Mouse (Mus musculus) cerebral cortex, adult 2 months (tissue): ENCODE data around the gene Nat10.

Source experiments
- WGBS: fragments of 180-500 bp; shearing (Covaris S2); methylation state at CpG from one replicate; pipeline ENCODE4 v1.1.7; 2018; 5-methylcytosine and 5-hydroxymethylcytosine counted together

Nat10 gene

GRCm38 (mm10) chr2:103760906-103761716, at the start of gene Nat10:
TSS of gene Nat10 (minus strand) at chr2:103761270.
- WGBS, result under 1% methylated on average over 47 of the region's 47 CpGs

GRCm38 (mm10) chr2:103810412-103810811, 49.3 kb upstream of the Nat10 start:
- 89% methylated on average over 6 of the region's 6 CpGs for WGBS

- 87% methylated on average over 5 of the region's 5 CpGs for WGBS
These were observed 42.9 kb upstream of the Nat10 start for GRCm38 (mm10) chr2:103803770-103804530.

GRCm38 (mm10) chr2:103802422-103802821, 41.4 kb upstream of the Nat10 start:
- WGBS, result 95% methylated on average over 1 of the region's 1 CpGs

GRCm38 (mm10) chr2:103797491-103798009, 36.5 kb upstream of the Nat10 start, which contains the start of gene Caprin1:
TSS of gene Caprin1 (minus strand) at chr2:103797649.
- under 1% methylated on average over 33 of the region's 33 CpGs for WGBS

GRCm38 (mm10) chr2:103796861-103797466, 35.9 kb upstream of the Nat10 start:
- WGBS, result under 1% methylated on average over 57 of the region's 72 CpGs

GRCm38 (mm10) chr2:103796211-103796860, 35.3 kb upstream of the Nat10 start:
- WGBS, result under 1% methylated on average over 42 of the region's 42 CpGs

GRCm38 (mm10) chr2:103795843-103796210, 34.8 kb upstream of the Nat10 start:
- under 1% methylated on average over 11 of the region's 11 CpGs for WGBS

GRCm38 (mm10) chr2:103792009-103792408, 30.9 kb upstream of the Nat10 start:
- 73% methylated on average over 1 of the region's 1 CpGs for WGBS

GRCm38 (mm10) chr2:103785735-103786134, 24.7 kb upstream of the Nat10 start:
- 89% methylated on average over 1 of the region's 1 CpGs for WGBS

GRCm38 (mm10) chr2:103784621-103785020, 23.6 kb upstream of the Nat10 start:
- WGBS, result 80% methylated on average over 4 of the region's 4 CpGs

GRCm38 (mm10) chr2:103762492-103762891, 1.4 kb upstream of the Nat10 start:
- 68% methylated on average over 1 of the region's 1 CpGs for WGBS

GRCm38 (mm10) chr2:103761993-103762392, 923 bp upstream of the Nat10 start:
- WGBS, result 31% methylated on average over 4 of the region's 4 CpGs

- WGBS, result under 1% methylated on average over 12 of the region's 12 CpGs
These were observed 649 bp downstream of the Nat10 start for GRCm38 (mm10) chr2:103760421-103760820.

- WGBS, result 88% methylated on average over 9 of the region's 9 CpGs
These were observed 5.5 kb downstream of the Nat10 start for GRCm38 (mm10) chr2:103755458-103756085.

GRCm38 (mm10) chr2:103754614-103755013, 6.5 kb downstream of the Nat10 start:
- WGBS, result 87% methylated on average over 3 of the region's 3 CpGs

GRCm38 (mm10) chr2:103751771-103752170, 9.3 kb downstream of the Nat10 start:
- 98% methylated on average over 6 of the region's 6 CpGs for WGBS

- WGBS, result 96% methylated on average over 3 of the region's 3 CpGs
These were observed 12.0 kb downstream of the Nat10 start for GRCm38 (mm10) chr2:103749091-103749490.

GRCm38 (mm10) chr2:103747891-103748290, 13.2 kb downstream of the Nat10 start:
- 94% methylated on average over 9 of the region's 9 CpGs for WGBS

- 87% methylated on average over 2 of the region's 2 CpGs for WGBS
These were observed 14.3 kb downstream of the Nat10 start for GRCm38 (mm10) chr2:103746761-103747160.

- WGBS, result 73% methylated on average over 2 of the region's 2 CpGs
These were observed 15.0 kb downstream of the Nat10 start for GRCm38 (mm10) chr2:103746096-103746495.
